Mouse (Mus musculus): Measurements from ENCODE around the gene Uvrag.

GRCm38 (mm10) chr7:98944986-98945385 is 196.0 kb downstream of the Uvrag start:
- no peak for TF ChIP-seq POLR2AphosphoS5 (IDR thresholded peaks at IDR 0.05; ENCODE audit: insufficient replicate concordance, low read depth, low read length)
- no peak for TF ChIP-seq GATA2 (IDR thresholded peaks at IDR 0.05; ENCODE audit: borderline replicate concordance, low read depth, low read length)
- no peak for TF ChIP-seq CTCF (IDR thresholded peaks at IDR 0.05; ENCODE audit: low read depth, low read length)

All from G1E (cell line).